ENCODE assay signal across 26 mouse cellular contexts in genomic region chr19:60674953-60675472, GRCm38 (mm10).
DNase-seq lines count a peak whose midpoint lies in the region; ATAC-seq and TF ChIP-seq lines count a peak whose summit lies in the region.
"Had no signal": no experiment of that assay in that cellular context is flagged by ENCODE, and none has a peak within 500 bp of the region (broad histone marks: within the 10 kb centered on the region; RNA-seq: fewer than 3 reads in every experiment).

No protein-coding gene starts in this region.

- no peak overlapping the region for H3K9ac ChIP-seq in heart, embryonic 14.5 days (ENCODE audit: low read length)
- H3K9ac ChIP-seq: forebrain, embryonic 13.5 days; hindbrain, embryonic 12.5 days; liver, embryonic 14.5 days; lung, embryonic 14.5 days; midbrain, embryonic 13.5 days; neural tube, embryonic 13.5 days had no signal

- TF ChIP-seq CTCF in gastrocnemius, adult 2 months (IDR thresholded peaks at IDR 0.05): no peak

- no peaks in the 10 kb centered on the region for H3K36me3 ChIP-seq in heart, embryonic 14.5 days (ENCODE audit: control insufficient read depth, insufficient read depth, low read length)
- H3K36me3 ChIP-seq: hindbrain, embryonic 12.5 days; midbrain, embryonic 13.5 days; neural tube, embryonic 13.5 days had no signal

- no peak for ATAC-seq in heart, embryonic 14.5 days (ENCODE audit: insufficient number of reproducible peaks, insufficient read depth, low FRiP score, low read depth)
- ATAC-seq: forebrain, embryonic 13.5 days; inflammation-experienced regulatory T-cells, adult 6 months; midbrain, embryonic 13.5 days had no signal

- no peaks in the 10 kb centered on the region; the same call in 1 of the 2 replicates for H3K9me3 ChIP-seq in heart, embryonic 14.5 days (ENCODE audit: control insufficient read depth, low read length)
- H3K9me3 ChIP-seq: forebrain, embryonic 13.5 days; hindbrain, embryonic 12.5 days; midbrain, embryonic 13.5 days; neural tube, embryonic 13.5 days had no signal

- intact Hi-C loops in gastrocnemius, adult 2 months (cut with DNase I): no loop called here

- 24% methylated on average over 5 of the region's 5 CpGs for WGBS in heart, embryonic 14.5 days

- H3K4me3 ChIP-seq in heart, embryonic 14.5 days (ENCODE audit: control insufficient read depth in 1 of 2, insufficient read depth in 1 of 2, low read depth in 1 of 2, low read length in 2 of 2): no peak overlapping the region
- no peak overlapping the region for H3K4me3 ChIP-seq in gastrocnemius, adult 2 months
- H3K4me3 ChIP-seq: forebrain, embryonic 13.5 days; hindbrain, embryonic 12.5 days; midbrain, embryonic 13.5 days; myocyte; neural tube, embryonic 13.5 days had no signal

- 0 out of 2 replicates have a peak overlapping the region, but pooled peaks have one; percentile 11 for H3K4me2 ChIP-seq in heart, embryonic 14.5 days (ENCODE audit: low read length)
- H3K4me2 ChIP-seq: forebrain, embryonic 13.5 days; hindbrain, embryonic 12.5 days; lung, embryonic 14.5 days; midbrain, embryonic 13.5 days; neural tube, embryonic 13.5 days had no signal

- DNase-seq in cerebellum, postnatal 25 days: peak; percentile 2 to 7
- no peak for DNase-seq in cerebellum, adult 11-12 months
- DNase-seq in heart, adult 18-20 months: no peak
- DNase-seq in ES-CJ7 (ENCODE audit: low read depth, low spot score): peak; percentile 28
- DNase-seq in Muller cell, postnatal 12 days (ENCODE audit: inconsistent ontology term): peak; percentile 67
- DNase-seq in urinary bladder, postnatal 10 days (ENCODE audit: low spot score): no peak
- DNase-seq in gastrocnemius, adult 2 months: no peak
- DNase-seq: adrenal gland, adult 8-10 months; cerebellum, postnatal 36 days; gastrocnemius, postnatal 10 days; heart, postnatal 10 days; kidney, adult 18-20 months; layer of hippocampus, adult 9-11 months; lung, embryonic 14.5 days; thymus, adult 2 months; thymus, postnatal 4 days had no signal

- no peaks in the 10 kb centered on the region for H3K27me3 ChIP-seq in heart, embryonic 14.5 days (ENCODE audit: control insufficient read depth, insufficient read depth, low read length)
- H3K27me3 ChIP-seq: CH12.LX; forebrain, embryonic 13.5 days; hindbrain, embryonic 12.5 days; midbrain, embryonic 13.5 days; neural tube, embryonic 13.5 days had no signal

- no peak overlapping the region for H3K27ac ChIP-seq in heart, embryonic 14.5 days (replicated peaks in 1 of 2; ENCODE audit: control insufficient read depth in 1 of 2, insufficient read depth in 1 of 2, low read depth in 2 of 2, low read length in 2 of 2)
- H3K27ac ChIP-seq in gastrocnemius, adult 2 months: no peak overlapping the region
- H3K27ac ChIP-seq: forebrain, embryonic 13.5 days; hindbrain, embryonic 12.5 days; kidney, postnatal 0 days; liver, embryonic 14.5 days; midbrain, embryonic 13.5 days; neural tube, embryonic 13.5 days had no signal

- no peaks in the 10 kb centered on the region for H3K4me1 ChIP-seq in heart, embryonic 14.5 days (ENCODE audit: control insufficient read depth in 2 of 2, insufficient read depth in 2 of 2, low read length in 2 of 2)
- H3K4me1 ChIP-seq: forebrain, embryonic 13.5 days; hindbrain, embryonic 12.5 days; neural tube, embryonic 13.5 days had no signal

Comparison
In these comparisons a context has a peak if more than half of its experiments do, and no peak if none do; other contexts are left out.
1. DNase-seq: peak in cerebellum, postnatal 25 days (2 of 2), ES-CJ7 (single experiment) and Muller cell, postnatal 12 days (single experiment); none in cerebellum, adult 11-12 months (single experiment), heart, adult 18-20 months (0 of 2), urinary bladder, postnatal 10 days (single experiment) and gastrocnemius, adult 2 months (single experiment).